Mouse (Mus musculus) myocyte (in vitro differentiated cells): ENCODE data around the gene Mylk.

ENCODE experiments used
- CEBPB ChIP-seq: IDR thresholded peaks from 2 replicates; pipeline ENCODE4 v1.6.1; 2011; ENCODE audit warnings: mild to moderate bottlenecking, moderate library complexity; ENCODE audit not compliant: poor library complexity, insufficient read depth, severe bottlenecking
- E2F4 ChIP-seq: IDR thresholded peaks from one replicate; pipeline ENCODE4 v1.6.1; 2011; ENCODE audit warnings: mild to moderate bottlenecking, control low read depth, moderate library complexity; ENCODE audit not compliant: insufficient read depth
- MAX ChIP-seq: IDR thresholded peaks from one replicate; pipeline ENCODE4 v1.6.1; 2011; ENCODE audit warnings: low read depth, mild to moderate bottlenecking, control low read depth
- MYOD1 ChIP-seq, 3 experiments: IDR thresholded peaks; one replicate each; pipeline ENCODE4 v1.6.1; 2011; ENCODE audit warnings: control low read depth in 2 of 3, low read depth in 2 of 3, mild to moderate bottlenecking in 2 of 3, moderate library complexity in 1 of 3; ENCODE audit not compliant: insufficient read length in 2 of 3, control insufficient read depth in 1 of 3
- MYOG ChIP-seq, 3 experiments: IDR thresholded peaks; one replicate each; pipeline ENCODE4 v1.6.1; 2011; ENCODE audit warnings: control low read depth in 2 of 3, low read depth in 2 of 3, mild to moderate bottlenecking in 2 of 3; ENCODE audit not compliant: insufficient read length in 2 of 3, control insufficient read depth in 1 of 3, insufficient read depth in 1 of 3
- POLR2A ChIP-seq: IDR thresholded peaks from one replicate; pipeline ENCODE4 v1.6.1; 2011; ENCODE audit warnings: low read depth, mild to moderate bottlenecking, control low read depth, moderate library complexity; ENCODE audit not compliant: insufficient read length
- POLR2AphosphoS2 ChIP-seq: IDR thresholded peaks from one replicate; pipeline ENCODE4 v1.6.1; 2011; ENCODE audit warnings: low read depth, control low read depth; ENCODE audit not compliant: insufficient read length
- REST ChIP-seq: IDR thresholded peaks from one replicate; pipeline ENCODE4 v1.6.1; 2011; ENCODE audit warnings: mild to moderate bottlenecking, control low read depth, moderate library complexity; ENCODE audit not compliant: insufficient read depth, insufficient read length
- SRF ChIP-seq: IDR thresholded peaks from one replicate; pipeline ENCODE4 v1.6.1; 2011; ENCODE audit warnings: low read depth; ENCODE audit not compliant: control insufficient read depth, insufficient read length
- TCF12 ChIP-seq: IDR thresholded peaks from one replicate; pipeline ENCODE4 v1.6.1; 2011; ENCODE audit warnings: mild to moderate bottlenecking, control low read depth; ENCODE audit not compliant: poor library complexity, insufficient read depth, severe bottlenecking
- TCF3 ChIP-seq: IDR thresholded peaks from one replicate; pipeline ENCODE4 v1.6.1; 2011; ENCODE audit warnings: low read depth, control low read depth; ENCODE audit not compliant: insufficient read length
- USF1 ChIP-seq: IDR thresholded peaks from one replicate; pipeline ENCODE4 v1.6.1; 2011; ENCODE audit warnings: low read depth, mild to moderate bottlenecking, control low read depth, moderate library complexity

DNA sequence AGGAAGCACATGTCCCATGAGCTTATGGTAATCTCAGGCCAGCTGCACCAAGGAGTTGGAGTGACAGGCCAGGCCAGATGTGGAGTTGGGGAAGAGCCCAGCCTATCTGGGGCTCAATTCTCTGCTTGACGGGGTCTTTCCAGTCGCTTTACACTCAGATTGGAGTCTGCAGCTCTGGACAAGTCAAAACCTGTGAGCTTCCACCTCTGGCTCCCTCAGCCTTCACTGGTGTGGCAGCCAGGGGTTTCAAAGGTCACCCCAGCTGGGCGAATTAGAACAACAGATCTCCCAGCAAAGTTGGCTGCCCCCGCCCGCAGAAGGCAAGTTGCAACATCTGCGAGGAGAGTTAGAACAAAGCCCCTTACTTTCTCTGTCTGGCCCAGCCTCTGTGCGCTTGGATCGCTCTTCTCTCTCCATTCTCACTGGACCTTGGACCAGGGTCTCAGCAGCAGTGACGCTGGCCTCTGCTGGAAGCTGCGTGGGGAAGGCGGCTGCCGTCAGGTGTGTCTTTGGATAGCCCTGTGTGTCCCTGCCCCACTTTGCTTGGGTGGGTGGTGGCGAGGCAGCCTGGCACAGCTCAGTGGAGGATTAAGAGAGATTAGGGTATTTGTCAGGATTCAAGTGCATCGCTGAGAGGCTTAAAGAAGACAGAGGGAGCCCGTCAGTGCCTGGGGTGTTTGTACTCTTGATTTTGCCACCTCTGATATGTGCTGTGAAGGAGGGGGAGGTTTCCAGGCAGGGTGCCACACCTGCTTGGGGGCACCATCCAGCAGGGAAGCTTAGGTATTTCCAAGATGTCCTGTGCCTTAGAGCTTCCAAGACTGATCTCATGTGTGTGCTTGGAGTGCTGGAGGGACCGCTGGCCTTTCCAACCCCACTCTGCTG lies 62.1 kb downstream of the Mylk start:
- no peak for TF ChIP-seq POLR2A
- no peak for TF ChIP-seq SRF
- TF ChIP-seq TCF12, result no peak
- no peak for TF ChIP-seq REST
- TF ChIP-seq POLR2AphosphoS2, result no peak
- no peak for TF ChIP-seq USF1
- TF ChIP-seq E2F4, result no peak
- no peak for TF ChIP-seq MAX
- TF ChIP-seq MYOD1 (IDR thresholded peaks at IDR 0.05; ENCODE audit: control insufficient read depth in 1 of 3, insufficient read length in 2 of 3, low read depth in 2 of 3), result peak in 1 of 3 experiments; percentile 42
- no peak for TF ChIP-seq CEBPB
- TF ChIP-seq TCF3, result no peak
- TF ChIP-seq MYOG (IDR thresholded peaks at IDR 0.05; ENCODE audit: control insufficient read depth in 1 of 3, insufficient read depth in 1 of 3, insufficient read length in 2 of 3, low read depth in 2 of 3), result no peak
